Mouse (Mus musculus): ENCODE data around the gene Ica1.

The Ica1 gene

GRCm38 (mm10) chr6:8644703-8645102 is 133.6 kb downstream of the Ica1 start:
- WGBS = 51% methylated on average over 10 of the region's 10 CpGs

- WGBS = 68% methylated on average over 5 of the region's 5 CpGs
Observed at GRCm38 (mm10) chr6:8640863-8641262, 137.4 kb downstream of the Ica1 start.

- WGBS = 68% methylated on average over 2 of the region's 2 CpGs
Observed at GRCm38 (mm10) chr6:8639526-8639925, 138.8 kb downstream of the Ica1 start.

GRCm38 (mm10) chr6:8638899-8639298 is 139.4 kb downstream of the Ica1 start:
- WGBS = 46% methylated on average over 4 of the region's 4 CpGs

GRCm38 (mm10) chr6:8638122-8638521 is 140.2 kb downstream of the Ica1 start:
- 47% methylated on average over 4 of the region's 4 CpGs for WGBS

GRCm38 (mm10) chr6:8632701-8633100 is 145.6 kb downstream of the Ica1 start:
- WGBS = 98% methylated on average over 4 of the region's 4 CpGs

GRCm38 (mm10) chr6:8631986-8632632 is 146.2 kb downstream of the Ica1 start:
- 86% methylated on average over 5 of the region's 5 CpGs for WGBS

GRCm38 (mm10) chr6:8631362-8631761 is 146.9 kb downstream of the Ica1 start:
- 82% methylated on average over 8 of the region's 8 CpGs for WGBS

- 90% methylated on average over 7 of the region's 7 CpGs for WGBS
Observed at GRCm38 (mm10) chr6:8630531-8630930, 147.8 kb downstream of the Ica1 start.

- WGBS = 78% methylated on average over 7 of the region's 7 CpGs
Observed at GRCm38 (mm10) chr6:8628715-8629267, 149.5 kb downstream of the Ica1 start.

- WGBS = 84% methylated on average over 8 of the region's 8 CpGs
Observed at GRCm38 (mm10) chr6:8628226-8628625, 150.1 kb downstream of the Ica1 start.

GRCm38 (mm10) chr6:8623045-8623444 is 155.2 kb downstream of the Ica1 start:
- 35% methylated on average over 3 of the region's 3 CpGs for WGBS

GRCm38 (mm10) chr6:8619582-8620350 is 158.5 kb downstream of the Ica1 start:
- 74% methylated on average over 4 of the region's 4 CpGs for WGBS

- 81% methylated on average over 2 of the region's 2 CpGs for WGBS
Observed at GRCm38 (mm10) chr6:8617369-8617768, 160.9 kb downstream of the Ica1 start.

GRCm38 (mm10) chr6:8591665-8592064 is 186.6 kb downstream of the Ica1 start:
- WGBS = 92% methylated on average over 9 of the region's 9 CpGs

GRCm38 (mm10) chr6:8583892-8584291 is 194.4 kb downstream of the Ica1 start:
- WGBS = 47% methylated on average over 3 of the region's 3 CpGs

GRCm38 (mm10) chr6:8582377-8582776 is 195.9 kb downstream of the Ica1 start:
- 65% methylated on average over 9 of the region's 9 CpGs for WGBS

Data from cerebral cortex, adult 2 months (tissue).